ENCODE assay signal across 17 mouse cellular contexts in the genomic region with DNA sequence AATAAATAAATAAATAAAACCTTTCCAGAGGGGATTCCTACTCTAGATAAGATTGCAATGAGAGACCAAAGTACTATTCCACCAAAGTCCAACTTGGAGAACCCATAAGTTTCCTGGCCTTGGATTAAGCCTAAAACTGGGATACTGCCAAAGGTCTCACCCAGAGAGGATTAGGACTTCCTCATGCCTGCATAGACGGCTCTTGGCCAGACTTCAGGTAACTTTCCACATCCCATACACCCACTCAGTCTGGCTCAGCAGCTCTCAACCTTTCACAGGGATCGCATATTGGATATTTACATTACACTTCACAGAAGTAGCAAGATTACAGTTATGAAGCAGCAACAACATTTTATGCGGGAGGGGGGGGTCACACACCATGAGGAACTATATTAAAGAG.
A peak's percentile ranks its signal among the peaks of the same experiment; 100 is the strongest.
DNase-seq lines count a peak whose midpoint lies in the region; ATAC-seq and TF ChIP-seq lines count a peak whose summit lies in the region.
"Had no signal": no experiment of that assay in that cellular context is flagged by ENCODE, and none has a peak within 500 bp of the region (broad histone marks: within the 10 kb centered on the region; RNA-seq: fewer than 3 reads in every experiment).

No protein-coding gene starts in this region.

- ATAC-seq in kidney, embryonic 16.5 days (ENCODE audit: low FRiP score, low TSS enrichment) = no peak
- ATAC-seq in lung, embryonic 14.5 days (ENCODE audit: insufficient read depth) = no peak
- ATAC-seq: forebrain, postnatal 0 days; midbrain, embryonic 13.5 days had no signal

- no peaks in the 10 kb centered on the region for H3K27me3 ChIP-seq in kidney, embryonic 16.5 days (ENCODE audit: insufficient read depth, low read length)
- no peaks in the 10 kb centered on the region for H3K27me3 ChIP-seq in lung, embryonic 14.5 days (ENCODE audit: insufficient read depth, low read length)
- no peaks in the 10 kb centered on the region for H3K27me3 ChIP-seq in small intestine, adult 2 months (ENCODE audit: control insufficient read depth, insufficient read depth, low read length)
- H3K27me3 ChIP-seq: limb, embryonic 13.5 days; liver, embryonic 15.5 days; midbrain, embryonic 13.5 days had no signal

- H3K4me3 ChIP-seq in kidney, embryonic 16.5 days (ENCODE audit: low read length) = no peak overlapping the region
- H3K4me3 ChIP-seq in lung, embryonic 14.5 days (ENCODE audit: low read depth, low read length) = no peak overlapping the region
- no peak overlapping the region for H3K4me3 ChIP-seq in small intestine, adult 2 months (ENCODE audit: low read depth, low read length)
- H3K4me3 ChIP-seq: heart, embryonic 10.5 days; limb, embryonic 13.5 days; liver, embryonic 15.5 days; midbrain, embryonic 13.5 days had no signal

- no peaks in the 10 kb centered on the region for H3K36me3 ChIP-seq in kidney, embryonic 16.5 days (ENCODE audit: insufficient read depth, low read length)
- H3K36me3 ChIP-seq in lung, embryonic 14.5 days (ENCODE audit: insufficient read depth) = no peaks in the 10 kb centered on the region
- H3K36me3 ChIP-seq in small intestine, adult 2 months (ENCODE audit: control insufficient read depth, insufficient read depth, low read length) = no peaks in the 10 kb centered on the region
- H3K36me3 ChIP-seq: heart, embryonic 10.5 days; limb, embryonic 13.5 days; liver, embryonic 15.5 days; midbrain, embryonic 13.5 days had no signal

- no peak for TF ChIP-seq POLR2A in small intestine, adult 2 months (IDR thresholded peaks at IDR 0.05; ENCODE audit: low read depth, low read length)

- DNase-seq in kidney, adult 8-10 months = peak; percentile 42 to 61
- DNase-seq in gonadal fat pad, adult 2 months (ENCODE audit: low read depth) = peak; percentile 77
- DNase-seq in lung, embryonic 14.5 days = peak; percentile 17
- no peak for DNase-seq in natural killer cell, adult 2 months (ENCODE audit: low spot score in 2 of 2)
- DNase-seq in embryo, embryonic 9.5 days (ENCODE audit: extremely low spot score) = no peak
- DNase-seq: adrenal gland, adult 8-10 months; cerebellum, adult 9-11 months; forebrain, postnatal 0 days; gastrocnemius, postnatal 36 days; heart, postnatal 10 days; thymus, postnatal 36 days had no signal

- no peak overlapping the region for H3K9ac ChIP-seq in kidney, embryonic 16.5 days (replicated peaks; ENCODE audit: low read length)
- H3K9ac ChIP-seq in lung, embryonic 14.5 days = no peak overlapping the region
- H3K9ac ChIP-seq: forebrain, postnatal 0 days; limb, embryonic 13.5 days; liver, embryonic 15.5 days; midbrain, embryonic 13.5 days had no signal

- H3K27ac ChIP-seq in kidney, embryonic 16.5 days (ENCODE audit: low read length) = no peak overlapping the region
- no peak overlapping the region for H3K27ac ChIP-seq in lung, embryonic 14.5 days (ENCODE audit: low read depth)
- H3K27ac ChIP-seq in small intestine, adult 2 months (ENCODE audit: insufficient read depth, low read depth, low read length) = 0 out of 2 replicates have a peak overlapping the region, but pooled peaks have one; percentile 7
- H3K27ac ChIP-seq: heart, embryonic 10.5 days; limb, embryonic 13.5 days; liver, embryonic 15.5 days; midbrain, embryonic 13.5 days had no signal

- 77% methylated on average over 3 of the region's 3 CpGs for WGBS in kidney, embryonic 16.5 days
- 52% methylated on average over 3 of the region's 3 CpGs for WGBS in lung, embryonic 14.5 days
- WGBS in small intestine, adult 2 months = 13% methylated on average over 3 of the region's 3 CpGs

- no peaks in the 10 kb centered on the region for H3K9me3 ChIP-seq in kidney, embryonic 16.5 days (ENCODE audit: low read length)
- no peaks in the 10 kb centered on the region for H3K9me3 ChIP-seq in lung, embryonic 14.5 days (ENCODE audit: low read depth, low read length)
- H3K9me3 ChIP-seq: heart, embryonic 10.5 days; limb, embryonic 13.5 days; liver, embryonic 15.5 days; midbrain, embryonic 13.5 days had no signal

- peaks cover 8% of the 10 kb centered on the region; the same call in 1 of the 2 replicates for H3K4me1 ChIP-seq in kidney, embryonic 16.5 days (ENCODE audit: insufficient read depth, low read length)
- no peaks in the 10 kb centered on the region for H3K4me1 ChIP-seq in lung, embryonic 14.5 days (ENCODE audit: insufficient read depth)
- H3K4me1 ChIP-seq in small intestine, adult 2 months (ENCODE audit: control insufficient read depth, insufficient read depth, insufficient read length, low read length) = peaks cover 58% of the 10 kb centered on the region

- TF ChIP-seq CTCF in lung, embryonic 14.5 days (IDR thresholded peaks at IDR 0.05; ENCODE audit: low read depth) = no peak
- TF ChIP-seq CTCF in small intestine, adult 2 months (IDR thresholded peaks at IDR 0.05; ENCODE audit: extremely low read depth, insufficient read length, insufficient replicate concordance, low read depth, low read length) = no peak

- H3K4me2 ChIP-seq in kidney, embryonic 16.5 days (replicated peaks; ENCODE audit: low read depth, low read length) = no peak overlapping the region
- no peak overlapping the region for H3K4me2 ChIP-seq in lung, embryonic 14.5 days
- H3K4me2 ChIP-seq: limb, embryonic 13.5 days; liver, embryonic 15.5 days; midbrain, embryonic 13.5 days had no signal

Comparison
In these comparisons a context has a peak if more than half of its experiments do, and no peak if none do; other contexts are left out.
1. DNase-seq: peak in kidney, adult 8-10 months (2 of 2), gonadal fat pad, adult 2 months (single experiment) and lung, embryonic 14.5 days (single experiment); none in natural killer cell, adult 2 months (0 of 2) and embryo, embryonic 9.5 days (single experiment).